Mouse (Mus musculus): Measurements from ENCODE around the gene Flot2.

Gene Flot2

GRCm38 (mm10) chr11:78102958-78103747 is 65.4 kb downstream of the Flot2 start:
- no peak for DNase-seq (ENCODE audit: low spot score in 2 of 2)

GRCm38 (mm10) chr11:78104501-78104900 is 66.8 kb downstream of the Flot2 start:
- DNase-seq (ENCODE audit: low spot score in 2 of 2): no peak

Data from urinary bladder, postnatal 36 days (tissue).